Mouse (Mus musculus): Measurements from ENCODE around the gene Cyp2w1.
"Not testable (repeated sequence)": the region's sequence is repeated elsewhere in the genome, so short reads cannot be mapped to it uniquely, and the experiment has no call there.

Gene Cyp2w1

GRCm38 (mm10) chr5:139332590-139333272 is 19.7 kb upstream of the Cyp2w1 start:
- no peak for DNase-seq (ENCODE audit: low spot score)

GRCm38 (mm10) chr5:139333301-139334013 is 19.0 kb upstream of the Cyp2w1 start:
- no peak for DNase-seq (ENCODE audit: low spot score)

GRCm38 (mm10) chr5:139334394-139334793 is 18.0 kb upstream of the Cyp2w1 start:
- not testable (repeated sequence) for DNase-seq (ENCODE audit: low spot score)

GRCm38 (mm10) chr5:139335634-139336033 is 16.8 kb upstream of the Cyp2w1 start:
- DNase-seq (ENCODE audit: low spot score): no peak

- no peak for DNase-seq (ENCODE audit: low spot score)
These were observed 14.5 kb upstream of the Cyp2w1 start for GRCm38 (mm10) chr5:139337826-139338370.

GRCm38 (mm10) chr5:139338403-139338802 is 14.0 kb upstream of the Cyp2w1 start:
- no peak for DNase-seq (ENCODE audit: low spot score)

GRCm38 (mm10) chr5:139338891-139339290 is 13.5 kb upstream of the Cyp2w1 start:
- DNase-seq (ENCODE audit: low spot score): no peak

- peak; percentile 68 for DNase-seq (ENCODE audit: low spot score)
These were observed 8.3 kb upstream of the Cyp2w1 start for GRCm38 (mm10) chr5:139344021-139344686.

- peak; percentile 96 for DNase-seq (ENCODE audit: low spot score)
These were observed 7.6 kb upstream of the Cyp2w1 start for GRCm38 (mm10) chr5:139344687-139345363.

GRCm38 (mm10) chr5:139345364-139345714 is 7.1 kb upstream of the Cyp2w1 start:
- DNase-seq (ENCODE audit: low spot score): no peak

GRCm38 (mm10) chr5:139347225-139347624 is 5.2 kb upstream of the Cyp2w1 start:
- no peak for DNase-seq (ENCODE audit: low spot score)

- DNase-seq (ENCODE audit: low spot score): no peak
These were observed 2.7 kb upstream of the Cyp2w1 start for GRCm38 (mm10) chr5:139349713-139350112.

GRCm38 (mm10) chr5:139351134-139351533 is 1.3 kb upstream of the Cyp2w1 start, which contains the start of gene Cox19:
Cox19 (minus strand) TSS chr5:139351418.
- DNase-seq (ENCODE audit: low spot score): no peak

GRCm38 (mm10) chr5:139351628-139352027 is 789 bp upstream of the Cyp2w1 start:
- DNase-seq (ENCODE audit: low spot score): no peak

- DNase-seq (ENCODE audit: low spot score): peak; percentile 24
These were observed 1.1 kb downstream of the Cyp2w1 start for GRCm38 (mm10) chr5:139353496-139353895.

GRCm38 (mm10) chr5:139353946-139354345 is 1.5 kb downstream of the Cyp2w1 start:
- DNase-seq (ENCODE audit: low spot score): no peak

- DNase-seq (ENCODE audit: low spot score): peak; percentile 77
These were observed 2.9 kb downstream of the Cyp2w1 start for GRCm38 (mm10) chr5:139355235-139355772.

- DNase-seq (ENCODE audit: low spot score): no peak
These were observed 6.2 kb downstream of the Cyp2w1 start for GRCm38 (mm10) chr5:139358653-139359052.

GRCm38 (mm10) chr5:139359244-139359643 is 6.8 kb downstream of the Cyp2w1 start:
- no peak for DNase-seq (ENCODE audit: low spot score)

GRCm38 (mm10) chr5:139363858-139364257 is 11.4 kb downstream of the Cyp2w1 start:
- no peak for DNase-seq (ENCODE audit: low spot score)

GRCm38 (mm10) chr5:139364260-139364910 is 12.0 kb downstream of the Cyp2w1 start:
- peak; percentile 91 for DNase-seq (ENCODE audit: low spot score)

Data from urinary bladder, postnatal 25 days (tissue).